Mouse (Mus musculus) testis, adult 2 months (tissue): ENCODE measurements around the gene Twnk.

Source experiments
- CTCF ChIP-seq: fragments of 200-500 bp; IDR thresholded peaks from 2 replicates; pipeline ENCODE4 v1.5.1; 2012; ENCODE audit warnings: low read depth, mild to moderate bottlenecking, inconsistent platforms, low read length, moderate library complexity; ENCODE audit not compliant: control insufficient read depth, insufficient read depth, insufficient replicate concordance
- POLR2A ChIP-seq: fragments of 200-500 bp; IDR thresholded peaks from 2 replicates; pipeline ENCODE4 v1.6.1; 2012; ENCODE audit warnings: low read depth, mild to moderate bottlenecking, inconsistent platforms, low read length, moderate library complexity; ENCODE audit not compliant: control insufficient read depth

- TF ChIP-seq CTCF, result no peak
- no peak for TF ChIP-seq POLR2A
Measured at GRCm38 (mm10) chr19:45010646-45011045, 5.2 kb downstream of the Twnk start.
